Mouse (Mus musculus) cerebellum, adult 2 months (tissue): ENCODE measurements around the gene Bak1. TPM values are rescaled to one million over a fixed set of nuclear protein-coding genes. Genes with fewer than 3 reads are reported as not detected.

ENCODE experiments used
- DNase-seq, 2 experiments: peaks; one replicate each; pipeline ENCODE4 v3.0.0; 2021
- H3K27ac ChIP-seq: fragments of 200-500 bp; 2 replicates; pipeline ENCODE4 v1.5.1; 2012; ENCODE audit warnings: low read length, control low read depth, inconsistent platforms; ENCODE audit not compliant: insufficient read depth
- H3K27me3 ChIP-seq: fragments of 200-500 bp; 2 replicates; pipeline ENCODE4 v1.6.1; 2012; ENCODE audit warnings: inconsistent platforms, mild to moderate bottlenecking, low read length, moderate library complexity; ENCODE audit not compliant: control insufficient read depth, insufficient read depth
- H3K4me1 ChIP-seq: fragments of 200-500 bp; 2 replicates; pipeline ENCODE4 v1.6.1; 2011; ENCODE audit warnings: low read length; ENCODE audit not compliant: control insufficient read depth, insufficient read depth
- H3K4me3 ChIP-seq: fragments of 200-500 bp; replicated peaks from 2 replicates; pipeline ENCODE3; 2011; ENCODE audit warnings: mild to moderate bottlenecking, low read depth, low read length, control low read depth; ENCODE audit not compliant: insufficient read depth
- CTCF ChIP-seq: fragments of 200-500 bp; IDR thresholded peaks from 2 replicates; pipeline ENCODE4 v1.5.1; 2011; ENCODE audit warnings: low read depth, mild to moderate bottlenecking, control low read depth, low read length, moderate library complexity, borderline replicate concordance; ENCODE audit not compliant: insufficient read depth
- POLR2A ChIP-seq: fragments of 200-500 bp; IDR thresholded peaks from 2 replicates; pipeline ENCODE4 v1.6.1; 2011; ENCODE audit warnings: low read length, control low read depth, borderline replicate concordance; ENCODE audit not compliant: insufficient read depth
- WGBS: fragments of 180-500 bp; shearing (Covaris S2); methylation state at CpG from one replicate; pipeline ENCODE4 v1.1.7; 2018; 5-methylcytosine and 5-hydroxymethylcytosine counted together
- polyA plus RNA-seq: library from polyadenylated mRNA; depleted of rRNA; stranded (reverse); fragments of >200 nt; gene quantifications from 2 replicates; pipeline ENCODE4 v1.2.3, GENCODE M21; 2012

The Bak1 gene
- polyA plus RNA-seq, 1 experiment: 19.0 TPM

- WGBS: 50% methylated on average over 6 of the region's 6 CpGs
- Histone ChIP-seq H3K4me1 (no peaks in the 10 kb centered on the region), H3K4me3 (no peak overlapping the region), H3K27ac (no peak overlapping the region), H3K27me3 (no peaks in the 10 kb centered on the region)
- DNase-seq: no peak
- TF ChIP-seq POLR2A (no peak), CTCF (peak; percentile 50; the same call in 1 of the 2 replicates)
Measured at GRCm38 (mm10) chr17:27001889-27002288, 26.9 kb downstream of the Bak1 start.

- H3K27me3 ChIP-seq: no peaks in the 10 kb centered on the region
- no peak for DNase-seq
- H3K4me1 ChIP-seq: no peaks in the 10 kb centered on the region
- TF ChIP-seq CTCF (no peak), POLR2A (no peak)
- 75% methylated on average over 7 of the region's 7 CpGs for WGBS
- no peak overlapping the region for H3K27ac ChIP-seq
- no peak overlapping the region for H3K4me3 ChIP-seq
Measured at GRCm38 (mm10) chr17:27001151-27001550, 27.7 kb downstream of the Bak1 start.

DNA sequence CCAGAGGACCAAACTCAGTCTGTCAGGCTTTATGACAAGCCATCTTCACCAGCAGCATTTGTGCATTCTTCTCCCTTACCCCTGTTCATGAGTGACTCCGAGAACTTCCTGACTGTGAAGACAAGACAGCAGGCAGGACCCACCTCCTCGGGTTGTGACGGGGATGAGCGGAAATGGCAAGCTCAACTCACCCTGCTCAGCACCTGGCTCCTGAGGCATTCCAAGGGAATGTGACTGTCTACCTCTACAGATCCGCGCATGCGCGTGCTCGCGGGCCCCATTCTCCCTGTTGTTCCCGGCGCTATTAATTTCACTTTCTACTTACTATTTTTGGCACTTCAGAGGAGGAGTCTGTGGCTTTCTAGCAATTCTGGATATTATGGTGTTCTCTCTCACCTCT is 28.8 kb downstream of the Bak1 start:
- H3K4me1 ChIP-seq: no peaks in the 10 kb centered on the region
- no peak overlapping the region for H3K4me3 ChIP-seq
- 80% methylated on average over 12 of the region's 12 CpGs for WGBS
- DNase-seq: no peak
- H3K27me3 ChIP-seq: no peaks in the 10 kb centered on the region
- no peak overlapping the region for H3K27ac ChIP-seq
- TF ChIP-seq POLR2A (no peak), CTCF (no peak)

DNA sequence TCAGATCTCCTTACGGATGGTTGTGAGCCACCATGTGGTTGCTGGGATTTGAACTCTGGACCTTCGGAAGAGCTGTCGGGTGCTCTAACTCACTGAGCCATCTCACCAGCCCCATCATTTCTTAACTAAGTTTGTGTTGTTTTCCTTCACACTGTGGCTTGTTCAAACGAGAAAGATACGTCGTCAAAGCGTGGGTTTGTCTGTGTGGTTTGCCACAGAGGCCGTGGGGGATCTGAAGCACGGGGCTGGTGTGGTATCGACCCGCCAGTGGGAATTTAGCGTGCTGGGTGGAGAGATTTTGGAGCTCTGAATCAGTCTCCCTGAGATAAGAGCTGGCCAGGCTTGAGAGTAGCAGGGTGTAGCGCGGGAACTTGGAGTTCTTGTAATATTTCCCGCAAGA is 30.5 kb downstream of the Bak1 start:
- Histone ChIP-seq H3K27ac (no peak overlapping the region), H3K4me1 (no peaks in the 10 kb centered on the region), H3K27me3 (no peaks in the 10 kb centered on the region), H3K4me3 (no peak overlapping the region)
- WGBS: 92% methylated on average over 15 of the region's 15 CpGs
- no peak for DNase-seq
- no peak for TF ChIP-seq POLR2A
- no peak for TF ChIP-seq CTCF

- no peaks in the 10 kb centered on the region for H3K4me1 ChIP-seq
- DNase-seq: no peak
- no peaks in the 10 kb centered on the region for H3K27me3 ChIP-seq
- H3K27ac ChIP-seq: no peak overlapping the region
- no peak for TF ChIP-seq CTCF
- TF ChIP-seq POLR2A: no peak
- H3K4me3 ChIP-seq: no peak overlapping the region
- 82% methylated on average over 4 of the region's 4 CpGs for WGBS
Measured at GRCm38 (mm10) chr17:26997661-26998060, 31.1 kb downstream of the Bak1 start.

- Histone ChIP-seq H3K27me3 (no peaks in the 10 kb centered on the region), H3K4me3 (no peak overlapping the region), H3K27ac (no peak overlapping the region), H3K4me1 (no peaks in the 10 kb centered on the region)
- 78% methylated on average over 8 of the region's 8 CpGs for WGBS
- no peak for TF ChIP-seq POLR2A
- TF ChIP-seq CTCF: no peak
- no peak for DNase-seq
Measured at GRCm38 (mm10) chr17:26995562-26995961, 33.2 kb downstream of the Bak1 start.

- H3K27me3 ChIP-seq: no peaks in the 10 kb centered on the region
- WGBS: 76% methylated on average over 6 of the region's 6 CpGs
- TF ChIP-seq POLR2A: no peak
- TF ChIP-seq CTCF: no peak
- H3K27ac ChIP-seq: no peak overlapping the region
- H3K4me1 ChIP-seq: no peaks in the 10 kb centered on the region
- H3K4me3 ChIP-seq: no peak overlapping the region
- no peak for DNase-seq
Measured at GRCm38 (mm10) chr17:26995006-26995405, 33.8 kb downstream of the Bak1 start.

GRCm38 (mm10) chr17:26994410-26994809 is 34.4 kb downstream of the Bak1 start:
- WGBS: 29% methylated on average over 14 of the region's 14 CpGs
- Histone ChIP-seq H3K27ac (no peak overlapping the region), H3K4me1 (no peaks in the 10 kb centered on the region), H3K4me3 (no peak overlapping the region), H3K27me3 (no peaks in the 10 kb centered on the region)
- TF ChIP-seq CTCF (no peak), POLR2A (no peak)
- no peak for DNase-seq
